Mouse (Mus musculus) hindbrain, embryonic 13.5 days (tissue): Measurements from ENCODE around the gene Galnt6. TPM values are rescaled to one million over a fixed set of nuclear protein-coding genes. Genes with fewer than 3 reads are reported as not detected.

Source experiments
- ATAC-seq: fragments of 200-750 bp; cut with Nextera tagmentation; 2 replicates; pipeline ENCODE4 v1.8.0; 2017; ENCODE audit warnings: moderate TSS enrichment; ENCODE audit not compliant: low FRiP score
- H3K27ac ChIP-seq: fragments of 300-500 bp; sonication (generic); 2 replicates; pipeline ENCODE4 v1.5.1; 2015; ENCODE audit warnings: inconsistent platforms, mild to moderate bottlenecking, moderate library complexity
- H3K27me3 ChIP-seq: fragments of 300-500 bp; sonication (generic); 2 replicates; pipeline ENCODE4 v1.6.1; 2015; ENCODE audit warnings: mild to moderate bottlenecking, inconsistent platforms
- H3K36me3 ChIP-seq: fragments of 300-500 bp; sonication (generic); 2 replicates; pipeline ENCODE4 v1.6.1; 2015; ENCODE audit warnings: mild to moderate bottlenecking, inconsistent platforms
- H3K4me1 ChIP-seq: fragments of 300-500 bp; sonication (generic); replicated peaks from 2 replicates; pipeline ENCODE4 v1.6.1; 2015; ENCODE audit warnings: inconsistent platforms
- H3K4me2 ChIP-seq: fragments of 300-500 bp; sonication (generic); 2 replicates; pipeline ENCODE4 v1.6.1; 2015; ENCODE audit warnings: inconsistent platforms, mild to moderate bottlenecking, moderate library complexity
- H3K4me3 ChIP-seq: fragments of 300-500 bp; sonication (generic); 2 replicates; pipeline ENCODE4 v1.5.1; 2015; ENCODE audit warnings: mild to moderate bottlenecking, inconsistent platforms
- H3K9ac ChIP-seq: fragments of 300-500 bp; sonication (generic); 2 replicates; pipeline ENCODE4 v1.6.1; 2015; ENCODE audit warnings: mild to moderate bottlenecking, inconsistent platforms
- H3K9me3 ChIP-seq: fragments of 300-500 bp; sonication (generic); 2 replicates; pipeline ENCODE4 v1.6.1; 2016; ENCODE audit warnings: inconsistent platforms
- WGBS: fragments of 180-500 bp; shearing (Covaris S2); methylation state at CpG from one replicate; pipeline ENCODE4 v1.1.7; 2015; 5-methylcytosine and 5-hydroxymethylcytosine counted together
- polyA plus RNA-seq: library from polyadenylated mRNA; unstranded; fragments of >200 nt; fragmentation: Nextera tagmentation; extraction: Ambion mirVana; gene quantifications from 2 replicates; pipeline ENCODE4 v1.2.1, GENCODE M21; 2015

Galnt6 gene
- polyA plus RNA-seq, 1 experiment from 2014 or later, result 0.17 TPM

DNA sequence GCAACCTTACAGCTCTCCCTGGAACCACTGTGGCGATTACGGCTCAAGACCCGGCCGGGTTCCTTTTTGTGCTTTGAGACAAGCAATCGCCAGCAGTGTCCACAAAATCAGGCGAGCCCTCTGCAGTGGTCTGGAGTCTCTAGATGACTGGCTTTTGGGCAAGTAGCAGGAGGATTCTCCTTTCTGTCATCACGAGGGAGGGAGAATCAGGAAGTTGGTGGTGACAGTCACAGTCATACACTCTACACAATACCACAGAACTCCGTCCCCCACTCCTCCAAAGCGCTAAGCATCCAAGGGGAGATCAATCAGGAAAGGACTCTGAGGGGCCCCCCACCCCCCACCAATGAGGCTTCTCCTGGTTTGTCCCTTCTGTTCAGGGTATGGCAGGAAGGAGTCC, 590 bp downstream of the Galnt6 start:
- Histone ChIP-seq H3K27me3 (peaks cover 62% of the 10 kb centered on the region), H3K4me3 (peak overlapping the region; percentile 42), H3K4me1 (peaks cover 13% of the 10 kb centered on the region), H3K4me2 (peak overlapping the region; percentile 60), H3K9ac (peak overlapping the region; percentile 61; the same call in 1 of the 2 replicates), H3K36me3 (no peaks in the 10 kb centered on the region), H3K9me3 (no peaks in the 10 kb centered on the region), H3K27ac (no peak overlapping the region)
- 30% methylated on average over 9 of the region's 9 CpGs for WGBS
- ATAC-seq, result no peak

DNA sequence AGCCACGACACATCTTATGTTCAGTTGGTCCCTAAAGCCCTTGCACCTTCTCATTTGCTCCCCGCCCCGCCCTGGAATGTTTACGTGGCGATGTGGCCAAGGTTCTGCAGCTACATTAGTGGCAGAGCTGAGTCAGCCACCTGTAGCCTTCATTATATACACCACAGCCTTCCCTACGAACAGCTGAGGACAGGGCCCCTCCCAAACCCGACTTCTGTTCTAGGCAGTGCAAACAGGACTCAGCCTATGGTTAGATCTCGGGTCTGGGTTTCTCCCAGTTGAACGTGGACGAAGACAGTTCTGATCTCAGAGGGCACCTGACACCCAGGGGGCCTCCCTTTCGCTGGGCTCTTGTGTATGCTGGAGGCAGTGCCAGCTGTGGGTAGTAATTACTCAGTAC, 1.3 kb downstream of the Galnt6 start:
- whole genome bisulfite sequencing, result 86% methylated on average over 11 of the region's 11 CpGs
- H3K9ac ChIP-seq, result no peak overlapping the region
- no peaks in the 10 kb centered on the region for H3K36me3 ChIP-seq
- H3K4me1 ChIP-seq, result peaks cover 13% of the 10 kb centered on the region
- no peak overlapping the region for H3K27ac ChIP-seq
- no peaks in the 10 kb centered on the region for H3K9me3 ChIP-seq
- no peak overlapping the region for H3K4me3 ChIP-seq
- peaks cover 62% of the 10 kb centered on the region for H3K27me3 ChIP-seq
- no peak for ATAC-seq
- H3K4me2 ChIP-seq, result no peak overlapping the region

DNA sequence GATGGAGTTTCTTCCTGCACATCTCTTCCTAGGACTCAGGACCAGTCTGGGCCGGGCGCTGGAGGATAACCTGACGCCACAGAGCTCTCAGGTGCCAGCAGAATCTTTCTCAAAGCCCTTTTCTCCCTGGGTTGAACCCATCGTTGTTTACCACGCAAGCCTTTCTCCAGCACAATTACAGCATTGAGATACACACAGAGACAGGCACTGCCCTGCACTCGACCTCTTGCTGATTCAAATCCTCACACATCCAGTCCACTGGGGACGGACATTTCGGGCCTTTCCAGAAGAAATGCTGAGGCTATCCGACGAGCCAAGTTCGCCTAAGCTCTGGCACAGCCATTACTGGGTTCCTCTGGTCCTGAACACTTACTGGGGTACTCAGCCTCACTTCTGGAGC, 2.5 kb downstream of the Galnt6 start:
- Histone ChIP-seq H3K4me1 (peaks cover 13% of the 10 kb centered on the region), H3K27me3 (peaks cover 55% of the 10 kb centered on the region), H3K9me3 (no peaks in the 10 kb centered on the region), H3K4me2 (no peak overlapping the region), H3K4me3 (no peak overlapping the region), H3K36me3 (no peaks in the 10 kb centered on the region), H3K27ac (no peak overlapping the region), H3K9ac (no peak overlapping the region)
- no peak for ATAC-seq
- WGBS, result 81% methylated on average over 11 of the region's 11 CpGs

DNA sequence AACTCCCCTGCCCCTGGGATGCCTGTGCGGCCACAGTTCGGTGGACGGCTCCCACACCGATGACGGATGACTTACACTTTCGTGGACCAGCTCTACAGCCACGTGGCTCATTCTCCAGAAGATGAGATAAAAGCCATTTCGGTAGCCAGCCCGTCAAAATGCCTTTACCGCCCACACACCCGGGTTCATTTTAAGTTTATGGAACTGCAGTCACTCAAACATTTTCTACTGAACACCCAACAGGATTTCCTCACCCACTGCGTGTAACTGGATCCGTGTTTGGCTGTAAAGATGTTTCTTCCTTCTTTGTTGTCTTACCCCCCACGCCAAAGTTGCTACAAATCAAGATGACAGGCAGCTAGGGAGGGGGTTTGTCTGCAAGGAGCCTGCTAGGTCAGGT, 5.7 kb downstream of the Galnt6 start:
- H3K27me3 ChIP-seq, result peaks cover 25% of the 10 kb centered on the region
- H3K4me3 ChIP-seq, result no peak overlapping the region
- H3K4me2 ChIP-seq, result no peak overlapping the region
- H3K27ac ChIP-seq, result no peak overlapping the region
- no peaks in the 10 kb centered on the region for H3K36me3 ChIP-seq
- no peak overlapping the region for H3K9ac ChIP-seq
- WGBS, result 79% methylated on average over 14 of the region's 14 CpGs
- peaks cover 3% of the 10 kb centered on the region for H3K4me1 ChIP-seq
- no peaks in the 10 kb centered on the region for H3K9me3 ChIP-seq
- ATAC-seq, result no peak

DNA sequence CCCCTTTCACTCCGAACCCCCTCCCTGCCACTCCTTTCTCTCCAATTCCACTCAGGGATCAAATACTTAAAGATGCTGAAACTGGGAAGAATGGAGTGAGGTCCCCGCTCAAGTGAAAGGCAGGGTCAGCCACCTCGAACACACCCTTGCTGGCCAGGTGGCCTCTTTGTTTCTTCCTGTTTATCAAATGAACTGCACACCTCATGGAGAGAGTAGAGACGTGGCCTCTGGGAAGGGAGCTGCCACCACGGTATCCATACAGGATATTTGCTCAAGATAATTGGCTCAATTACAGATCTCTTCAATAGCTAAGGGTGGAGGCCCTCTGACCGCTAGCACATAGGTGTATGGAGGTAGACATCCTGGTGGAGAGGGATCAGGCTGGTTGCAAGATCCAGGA, 6.6 kb downstream of the Galnt6 start:
- no peaks in the 10 kb centered on the region for H3K4me1 ChIP-seq
- H3K9ac ChIP-seq, result no peak overlapping the region
- peaks cover 15% of the 10 kb centered on the region for H3K27me3 ChIP-seq
- ATAC-seq, result no peak
- no peak overlapping the region for H3K4me3 ChIP-seq
- no peaks in the 10 kb centered on the region for H3K9me3 ChIP-seq
- H3K27ac ChIP-seq, result no peak overlapping the region
- H3K36me3 ChIP-seq, result no peaks in the 10 kb centered on the region
- WGBS, result 79% methylated on average over 6 of the region's 6 CpGs
- H3K4me2 ChIP-seq, result no peak overlapping the region

DNA sequence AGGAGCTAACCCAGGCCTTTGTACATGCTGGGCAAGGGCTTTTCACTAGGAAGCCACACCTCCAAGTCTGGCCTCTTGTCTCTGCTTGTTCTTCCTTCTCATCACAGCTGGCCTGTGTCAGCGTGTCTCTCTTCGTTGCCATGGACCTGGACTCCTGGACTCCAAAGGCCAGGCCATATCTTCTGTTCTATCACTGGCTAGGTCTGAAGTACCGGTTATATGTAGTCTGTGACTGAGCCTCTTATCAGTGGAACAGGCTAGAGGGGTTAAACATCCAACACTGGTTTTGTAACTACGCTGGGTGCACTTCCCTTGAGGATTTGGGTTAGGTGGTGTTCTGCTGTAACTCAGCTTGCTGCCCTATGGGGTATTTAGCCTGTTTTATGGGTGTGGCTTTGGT, 7.2 kb downstream of the Galnt6 start:
- Histone ChIP-seq H3K9me3 (no peaks in the 10 kb centered on the region), H3K4me3 (no peak overlapping the region), H3K4me2 (no peak overlapping the region), H3K27me3 (peaks cover 10% of the 10 kb centered on the region), H3K27ac (no peak overlapping the region), H3K4me1 (no peaks in the 10 kb centered on the region), H3K36me3 (no peaks in the 10 kb centered on the region), H3K9ac (no peak overlapping the region)
- no peak for ATAC-seq
- WGBS, result 57% methylated on average over 4 of the region's 4 CpGs

DNA sequence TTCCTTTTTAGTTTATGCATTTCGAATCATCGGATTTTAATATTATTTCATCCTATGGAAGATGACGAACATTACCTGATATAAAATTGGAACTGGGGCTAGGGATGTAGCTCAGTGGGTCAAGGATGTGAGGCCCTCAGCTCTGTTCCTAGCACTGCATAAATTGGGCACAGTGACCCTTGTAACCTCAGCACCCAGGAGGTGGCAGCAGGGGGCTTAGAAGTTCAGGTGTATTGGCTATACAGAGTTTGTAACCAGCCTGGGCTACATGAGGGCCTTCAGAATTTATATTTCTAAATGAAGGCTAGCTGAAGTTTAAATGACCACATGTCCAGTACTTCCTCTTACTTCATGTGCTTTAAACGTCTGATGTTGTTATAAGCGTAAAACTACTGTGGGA, 7.7 kb downstream of the Galnt6 start:
- Histone ChIP-seq H3K4me1 (no peaks in the 10 kb centered on the region), H3K9ac (no peak overlapping the region), H3K9me3 (no peaks in the 10 kb centered on the region), H3K27ac (no peak overlapping the region), H3K27me3 (peaks cover 4% of the 10 kb centered on the region), H3K4me2 (no peak overlapping the region), H3K36me3 (no peaks in the 10 kb centered on the region), H3K4me3 (no peak overlapping the region)
- WGBS, result 93% methylated on average over 5 of the region's 5 CpGs
- ATAC-seq, result no peak

DNA sequence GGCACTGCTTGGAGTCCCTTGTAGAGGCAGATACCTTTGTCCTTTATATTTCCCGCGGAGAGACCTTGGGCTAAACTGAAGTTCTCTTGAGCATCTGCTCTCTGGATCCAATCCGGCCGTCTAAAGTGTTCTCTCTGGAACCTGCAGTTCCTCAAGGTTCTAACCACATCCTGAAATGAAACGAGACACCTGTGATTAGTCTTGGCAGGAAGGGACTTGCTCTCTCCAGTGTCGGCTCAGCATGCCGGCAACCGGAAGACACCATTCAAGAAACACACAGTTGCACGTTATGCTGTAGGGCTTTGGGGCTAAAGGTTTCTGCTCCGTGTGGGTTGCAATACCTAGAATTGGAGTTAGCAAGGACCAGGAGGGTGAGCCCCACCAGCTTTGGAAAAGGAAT, 9.1 kb downstream of the Galnt6 start:
- Histone ChIP-seq H3K4me3 (no peak overlapping the region), H3K27ac (no peak overlapping the region), H3K4me1 (no peaks in the 10 kb centered on the region; the same call in 1 of the 2 replicates), H3K36me3 (no peaks in the 10 kb centered on the region), H3K9ac (no peak overlapping the region), H3K4me2 (no peak overlapping the region), H3K27me3 (0 out of 2 replicates have a peak, but pooled peaks cover 3% of the 10 kb centered on the region), H3K9me3 (no peaks in the 10 kb centered on the region)
- no peak for ATAC-seq
- WGBS, result 88% methylated on average over 10 of the region's 10 CpGs

DNA sequence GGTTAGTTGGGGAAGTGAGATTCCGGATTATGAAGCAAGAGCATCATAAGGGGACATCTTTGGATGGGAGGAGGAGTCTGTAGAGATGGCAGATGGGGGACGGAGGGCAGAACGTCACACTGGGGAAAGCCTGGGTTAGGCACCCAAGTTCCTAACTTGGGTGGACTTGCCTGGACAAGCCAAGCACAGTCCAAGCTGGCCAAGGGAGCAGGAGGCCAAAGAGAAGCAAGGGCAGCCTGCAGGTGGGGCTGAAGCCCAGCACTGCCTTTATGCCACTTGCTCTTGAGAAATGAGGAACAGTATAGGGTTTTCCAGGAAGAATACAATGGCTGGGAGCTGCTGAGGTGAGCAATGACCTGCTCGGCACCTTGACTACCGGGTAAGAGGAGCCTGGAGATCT, 10.0 kb downstream of the Galnt6 start:
- Histone ChIP-seq H3K9me3 (no peaks in the 10 kb centered on the region), H3K27ac (no peak overlapping the region), H3K9ac (no peak overlapping the region), H3K36me3 (no peaks in the 10 kb centered on the region), H3K27me3 (0 out of 2 replicates have a peak, but pooled peaks cover 3% of the 10 kb centered on the region), H3K4me3 (no peak overlapping the region), H3K4me2 (no peak overlapping the region), H3K4me1 (no peaks in the 10 kb centered on the region; the same call in 1 of the 2 replicates)
- 91% methylated on average over 5 of the region's 5 CpGs for WGBS
- no peak for ATAC-seq

DNA sequence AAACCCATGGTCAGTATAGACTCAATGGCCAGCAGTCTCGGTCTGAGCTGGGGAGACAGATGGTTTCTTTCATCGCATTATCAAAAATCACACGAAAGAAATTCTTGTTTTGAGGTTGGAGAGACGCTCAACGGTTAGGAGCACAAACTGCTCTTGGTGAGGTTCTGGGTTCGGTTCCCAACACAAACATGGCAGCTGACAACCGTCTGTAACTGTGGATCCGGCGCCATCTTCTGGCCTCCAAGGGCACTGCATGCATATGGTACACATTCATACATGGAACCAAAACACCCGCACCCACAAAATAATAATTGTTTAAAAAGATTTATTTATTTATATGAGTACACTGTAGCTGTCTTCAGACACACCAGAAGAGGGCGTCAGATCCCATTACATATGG, 10.6 kb downstream of the Galnt6 start:
- no peaks in the 10 kb centered on the region; the same call in 1 of the 2 replicates for H3K4me1 ChIP-seq
- no peak for ATAC-seq
- H3K27me3 ChIP-seq, result no peaks in the 10 kb centered on the region
- H3K4me3 ChIP-seq, result no peak overlapping the region
- 82% methylated on average over 11 of the region's 11 CpGs for WGBS
- no peaks in the 10 kb centered on the region for H3K36me3 ChIP-seq
- no peaks in the 10 kb centered on the region for H3K9me3 ChIP-seq
- no peak overlapping the region for H3K27ac ChIP-seq
- H3K9ac ChIP-seq, result no peak overlapping the region
- no peak overlapping the region for H3K4me2 ChIP-seq

DNA sequence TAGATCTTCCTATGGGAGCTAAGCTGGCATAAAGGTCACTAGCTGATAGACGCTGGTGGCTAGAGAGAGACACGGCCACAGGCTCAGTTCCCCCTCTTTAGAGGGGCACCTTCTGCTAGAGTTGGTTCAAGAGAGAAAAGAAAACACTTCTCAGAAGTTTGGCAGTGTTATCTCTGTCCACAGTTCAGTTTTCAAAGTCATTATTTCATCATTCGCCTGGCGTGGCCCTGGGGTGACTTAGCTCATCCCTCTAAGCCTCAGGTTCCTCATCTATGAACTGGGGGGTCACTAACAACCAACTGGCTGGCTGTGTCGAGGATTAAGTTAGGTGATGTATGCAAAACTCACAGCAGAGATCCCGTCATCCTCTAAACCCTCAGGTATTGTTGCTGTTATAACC, 11.2 kb downstream of the Galnt6 start:
- Histone ChIP-seq H3K4me2 (no peak overlapping the region), H3K36me3 (no peaks in the 10 kb centered on the region), H3K4me3 (no peak overlapping the region), H3K4me1 (no peaks in the 10 kb centered on the region; the same call in 1 of the 2 replicates), H3K27ac (no peak overlapping the region), H3K27me3 (no peaks in the 10 kb centered on the region), H3K9ac (no peak overlapping the region), H3K9me3 (no peaks in the 10 kb centered on the region)
- 89% methylated on average over 6 of the region's 6 CpGs for WGBS
- ATAC-seq, result no peak

DNA sequence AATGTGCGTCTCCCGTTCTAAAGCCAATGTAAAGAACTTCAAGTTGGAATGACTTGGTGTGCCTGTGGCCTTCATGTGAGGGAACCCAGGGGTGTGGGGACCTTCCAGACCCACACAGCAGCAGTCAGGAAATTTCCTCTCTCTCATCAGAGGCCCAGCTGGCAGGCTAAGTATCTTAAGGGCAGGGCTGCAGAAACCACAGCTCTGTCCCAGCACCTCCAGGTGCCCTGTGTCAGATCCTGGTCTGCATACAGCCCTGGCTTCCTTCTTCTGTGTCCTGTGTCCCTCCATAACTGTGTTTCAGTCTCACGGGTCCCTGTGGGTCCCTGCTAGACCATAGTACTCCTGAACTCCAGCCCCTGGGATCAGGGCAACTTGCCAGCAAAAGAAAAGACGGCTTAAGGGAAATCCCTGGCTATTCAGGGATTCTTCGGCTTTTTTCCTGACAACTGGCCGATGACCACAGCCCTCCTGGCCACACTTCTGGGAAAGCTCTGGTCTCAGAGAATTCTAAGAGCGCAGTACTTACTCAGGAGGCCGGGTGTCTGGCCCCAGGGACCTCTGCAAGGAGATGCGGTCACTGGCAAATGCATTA, 13.7 kb downstream of the Galnt6 start:
- Histone ChIP-seq H3K4me3 (no peak overlapping the region), H3K9ac (no peak overlapping the region), H3K27ac (no peak overlapping the region), H3K4me1 (no peaks in the 10 kb centered on the region; the same call in 1 of the 2 replicates), H3K27me3 (no peaks in the 10 kb centered on the region), H3K9me3 (no peaks in the 10 kb centered on the region), H3K36me3 (no peaks in the 10 kb centered on the region), H3K4me2 (no peak overlapping the region)
- WGBS, result 78% methylated on average over 9 of the region's 9 CpGs
- no peak for ATAC-seq

DNA sequence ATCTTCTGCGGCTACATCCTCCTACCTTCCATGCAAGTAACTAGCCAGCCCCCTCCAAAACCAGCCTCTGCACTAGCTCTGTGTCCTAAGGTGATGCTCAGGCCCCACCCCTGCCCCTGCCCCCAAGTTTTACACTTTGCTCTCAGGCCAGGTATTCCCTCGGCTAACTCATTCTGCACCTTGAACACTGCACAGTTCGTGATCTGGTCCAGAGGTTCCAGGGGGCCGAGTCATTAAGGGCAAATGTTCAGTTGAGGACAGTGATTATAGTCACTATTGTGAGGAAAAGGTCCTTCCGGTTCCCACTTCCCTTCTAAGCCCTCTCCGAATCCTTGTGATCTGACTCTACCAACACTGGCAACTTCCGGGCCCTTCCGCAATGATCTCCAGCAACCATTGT, 14.7 kb downstream of the Galnt6 start:
- whole genome bisulfite sequencing, result 92% methylated on average over 8 of the region's 8 CpGs
- no peak overlapping the region for H3K4me2 ChIP-seq

More for the DNA sequence above, 14.7 kb downstream of the Galnt6 start:
- Histone ChIP-seq H3K9me3 (no peaks in the 10 kb centered on the region), H3K4me3 (no peak overlapping the region), H3K27me3 (no peaks in the 10 kb centered on the region), H3K36me3 (no peaks in the 10 kb centered on the region), H3K9ac (no peak overlapping the region), H3K4me1 (no peaks in the 10 kb centered on the region; the same call in 1 of the 2 replicates), H3K27ac (no peak overlapping the region)
- no peak for ATAC-seq
